Mouse (Mus musculus) megakaryocyte, embryonic 14.5 days (primary cell): ENCODE results near the gene Serhl. TPM values are rescaled to one million over a fixed set of nuclear protein-coding genes. Genes with fewer than 3 reads are reported as not detected.
"Not testable (repeated sequence)": the region's sequence is repeated elsewhere in the genome, so short reads cannot be mapped to it uniquely, and the experiment has no call there.

ENCODE experiments used
- H3K27me3 ChIP-seq: replicated peaks from 2 replicates; pipeline ENCODE3; 2012; ENCODE audit warnings: inconsistent platforms
- H3K36me3 ChIP-seq: replicated peaks from 2 replicates; pipeline ENCODE3; 2012; ENCODE audit warnings: low read length, inconsistent platforms, mixed read lengths
- H3K4me1 ChIP-seq: 2 replicates; pipeline ENCODE4 v1.6.1; 2012; ENCODE audit warnings: inconsistent platforms
- H3K4me3 ChIP-seq: replicated peaks from 2 replicates; pipeline ENCODE3; 2012; ENCODE audit warnings: moderate library complexity, mild to moderate bottlenecking, inconsistent platforms
- H3K9me3 ChIP-seq: 2 replicates; pipeline ENCODE4 v1.6.1; 2012; ENCODE audit warnings: inconsistent platforms
- FLI1 ChIP-seq: IDR thresholded peaks from 2 replicates; pipeline ENCODE4 v1.6.1; 2012; ENCODE audit warnings: low read length, inconsistent platforms, mixed read lengths
- GATA1 ChIP-seq: IDR thresholded peaks from 3 replicates; pipeline ENCODE4 v1.6.1; 2012; ENCODE audit warnings: mixed read lengths, low read length, inconsistent platforms, borderline replicate concordance
- polyA plus RNA-seq: library from polyadenylated mRNA; stranded (reverse); fragments of >175 nt; gene quantifications from 2 replicates; pipeline ENCODE4 v1.2.3, GENCODE M21; 2012; ENCODE audit warnings: low replicate concordance; ENCODE audit not compliant: insufficient read depth

The Serhl gene
- polyA plus RNA-seq, 1 experiment, result 4.7 TPM

DNA sequence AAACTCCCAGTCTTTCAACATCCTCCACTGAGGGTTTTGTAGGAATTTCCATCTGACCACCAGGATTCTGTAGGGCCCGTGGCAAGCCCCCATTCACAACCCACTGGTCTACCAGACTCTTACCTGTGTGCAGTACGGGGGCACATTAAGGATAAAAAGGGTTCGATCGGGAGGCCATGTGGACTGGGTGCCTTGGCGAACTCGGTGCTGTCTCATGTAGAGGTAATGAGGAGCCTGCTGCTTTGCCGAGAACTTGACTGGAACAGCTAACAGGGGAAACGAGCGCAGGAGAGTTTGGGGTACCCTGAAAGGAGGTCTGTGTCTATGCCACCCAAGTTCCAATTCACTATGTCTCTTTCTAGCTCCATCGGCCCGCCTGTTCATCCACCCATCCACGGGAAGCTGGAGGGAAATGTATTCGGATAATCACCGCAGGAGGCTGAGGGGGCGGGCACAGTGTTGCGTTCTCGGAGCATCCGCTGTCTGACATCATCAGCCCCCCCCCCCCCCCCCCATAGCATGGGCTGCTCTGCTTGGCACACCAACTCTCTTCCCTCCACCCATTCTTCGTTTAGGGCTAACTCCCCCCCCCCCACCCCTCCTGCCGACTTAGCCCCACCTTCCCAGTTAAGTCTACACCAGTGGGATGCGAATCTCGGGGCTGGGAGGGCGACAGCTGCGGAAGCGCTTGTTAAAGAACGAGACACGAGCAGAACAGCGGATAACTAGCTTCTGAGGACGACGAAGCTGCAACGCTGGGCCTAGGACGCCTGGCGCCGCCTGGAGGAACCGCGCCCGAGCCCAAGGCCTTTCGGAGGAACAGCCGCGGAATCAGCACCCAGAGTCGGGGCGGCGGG, 32.6 kb downstream of the Serhl start:
- H3K9me3 ChIP-seq, result no peaks in the 10 kb centered on the region
- TF ChIP-seq GATA1, result no peak
- H3K4me3 ChIP-seq, result peak overlapping the region; percentile 94
- peaks cover 69% of the 10 kb centered on the region for H3K36me3 ChIP-seq
- H3K27me3 ChIP-seq, result no peaks in the 10 kb centered on the region
- peaks cover 35% of the 10 kb centered on the region for H3K4me1 ChIP-seq

- no peak for TF ChIP-seq FLI1
- no peak for TF ChIP-seq GATA1
- no peaks in the 10 kb centered on the region for H3K9me3 ChIP-seq
These were observed 33.4 kb downstream of the Serhl start, which contains the start of gene Rrp7a for GRCm38 (mm10) chr15:83122566-83123145. Rrp7a (minus strand) TSS chr15:83122801.

DNA sequence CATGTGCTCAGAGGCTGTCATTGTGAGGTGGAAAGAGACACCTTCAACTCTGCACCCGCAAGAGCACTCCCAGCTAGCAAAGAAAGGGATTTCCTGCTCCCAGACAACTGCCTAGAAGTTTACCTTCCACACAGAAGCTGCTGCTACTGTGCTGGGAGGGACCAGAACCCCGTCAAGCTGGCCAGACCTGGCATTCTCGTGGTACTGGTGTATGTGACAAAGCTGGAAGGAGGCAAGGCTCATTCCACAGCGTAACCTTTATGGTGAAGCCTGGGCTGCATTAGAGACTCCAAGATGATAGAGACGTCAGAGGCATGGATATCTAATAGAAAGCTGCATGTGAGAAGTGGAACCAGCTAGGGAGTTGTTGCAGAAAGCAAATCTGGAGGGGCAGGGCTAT, 35.3 kb downstream of the Serhl start:
- no peak for TF ChIP-seq FLI1
- no peak for TF ChIP-seq GATA1

More at GRCm38 (mm10) chr15:83122566-83123145, 33.4 kb downstream of the Serhl start, which contains the start of gene Rrp7a:
- Histone ChIP-seq H3K4me3 (peak within 1 kb of the TSS; percentile 94), H3K27me3 (no peaks in the 10 kb centered on the region), H3K4me1 (peaks cover 28% of the 10 kb centered on the region), H3K36me3 (peaks cover 69% of the 10 kb centered on the region)

GRCm38 (mm10) chr15:83126582-83126981, 37.3 kb downstream of the Serhl start:
- Histone ChIP-seq H3K9me3 (no peaks in the 10 kb centered on the region), H3K4me1 (peaks cover 33% of the 10 kb centered on the region), H3K4me3 (no peak overlapping the region), H3K36me3 (peaks cover 75% of the 10 kb centered on the region), H3K27me3 (no peaks in the 10 kb centered on the region)
- TF ChIP-seq GATA1 (no peak), FLI1 (no peak)

More for the DNA sequence above, 35.3 kb downstream of the Serhl start:
- Histone ChIP-seq H3K9me3 (no peaks in the 10 kb centered on the region), H3K4me3 (no peak overlapping the region), H3K4me1 (peaks cover 27% of the 10 kb centered on the region), H3K27me3 (no peaks in the 10 kb centered on the region), H3K36me3 (peaks cover 69% of the 10 kb centered on the region)

DNA sequence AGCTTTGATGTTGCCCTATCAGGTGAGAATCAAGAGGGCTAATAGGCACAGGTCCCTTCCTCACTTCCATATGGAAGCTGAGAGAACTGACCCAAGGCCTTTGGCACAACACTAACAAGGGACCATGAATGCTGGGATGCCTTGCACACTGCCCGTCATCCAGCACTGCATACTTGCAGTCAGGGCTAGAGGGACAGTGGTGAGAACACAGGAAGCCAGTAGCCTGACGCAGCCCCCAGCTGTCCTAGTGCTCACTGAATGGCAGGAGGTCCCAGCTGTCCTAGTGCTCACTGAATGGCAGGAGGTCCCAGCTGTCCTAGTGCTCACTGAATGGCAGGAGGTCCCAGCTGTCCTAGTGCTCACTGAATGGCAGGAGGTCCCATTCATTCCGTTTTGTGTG, 37.7 kb downstream of the Serhl start:
- H3K27me3 ChIP-seq, H3K9me3 ChIP-seq, H3K4me3 ChIP-seq: not testable (repeated sequence)
- Histone ChIP-seq H3K36me3 (peaks cover 80% of the 10 kb centered on the region), H3K4me1 (peaks cover 34% of the 10 kb centered on the region)

DNA sequence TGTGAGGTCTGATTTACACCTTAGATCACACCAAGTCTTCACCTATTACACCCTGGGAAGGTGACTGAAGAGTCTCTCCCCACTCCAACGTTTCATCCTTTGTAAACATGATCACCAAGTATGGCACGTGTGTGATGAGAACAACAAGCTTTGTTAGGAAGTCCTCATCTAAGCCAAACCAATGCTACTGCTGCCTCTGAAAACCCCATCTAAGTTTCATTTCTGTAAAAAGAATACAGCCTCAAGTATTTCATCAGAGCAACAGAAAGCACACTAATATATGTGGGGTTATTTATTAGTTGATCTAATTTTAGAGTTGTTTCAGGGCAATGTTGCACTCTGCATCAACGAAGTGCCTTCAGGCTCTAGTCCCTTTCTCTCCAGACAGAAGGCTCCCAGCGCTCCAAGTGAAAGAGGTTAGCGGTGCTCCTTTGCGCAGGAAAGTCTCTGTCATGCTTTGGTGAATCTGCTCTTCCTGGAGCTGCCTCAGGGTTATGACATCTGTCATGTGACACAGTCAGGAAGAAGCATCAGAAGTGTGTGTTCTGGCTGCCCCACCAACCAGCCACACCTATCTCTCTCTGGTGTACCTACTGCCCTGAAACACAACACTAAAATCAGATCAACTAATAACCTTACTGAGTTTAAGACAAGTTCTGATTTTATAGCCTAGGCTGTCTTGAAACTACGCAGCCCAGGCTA, 40.4 kb downstream of the Serhl start:
- TF ChIP-seq GATA1, result no peak
- no peaks in the 10 kb centered on the region for H3K27me3 ChIP-seq
- no peaks in the 10 kb centered on the region for H3K9me3 ChIP-seq
- H3K4me1 ChIP-seq, result peaks cover 59% of the 10 kb centered on the region
- H3K4me3 ChIP-seq, result no peak overlapping the region
- peaks cover 95% of the 10 kb centered on the region for H3K36me3 ChIP-seq

DNA sequence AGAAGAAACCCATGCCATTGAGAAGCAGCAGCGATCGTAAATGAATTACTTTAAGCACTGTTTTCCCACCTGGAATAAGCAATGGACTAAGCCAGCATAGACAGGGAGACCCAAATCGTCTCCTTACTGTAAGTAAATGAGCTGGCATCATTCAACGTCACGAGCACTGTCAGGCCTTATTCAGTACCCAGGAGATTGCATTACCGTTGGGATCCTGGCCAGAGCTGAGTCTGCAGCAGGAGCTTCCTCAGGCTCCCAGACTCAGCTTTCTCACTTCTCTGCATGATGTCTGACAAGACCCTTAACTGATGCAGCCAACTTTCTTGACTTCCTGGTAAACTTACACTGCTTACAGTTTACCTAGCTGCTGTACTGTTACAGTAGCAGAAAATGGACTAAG, 45.4 kb downstream of the Serhl start:
- TF ChIP-seq GATA1 (no peak), FLI1 (no peak)
- H3K27me3 ChIP-seq, result no peaks in the 10 kb centered on the region
- H3K4me1 ChIP-seq, result peaks cover 93% of the 10 kb centered on the region
- H3K36me3 ChIP-seq, result peaks cover 94% of the 10 kb centered on the region
- no peak overlapping the region for H3K4me3 ChIP-seq
- H3K9me3 ChIP-seq, result no peaks in the 10 kb centered on the region

DNA sequence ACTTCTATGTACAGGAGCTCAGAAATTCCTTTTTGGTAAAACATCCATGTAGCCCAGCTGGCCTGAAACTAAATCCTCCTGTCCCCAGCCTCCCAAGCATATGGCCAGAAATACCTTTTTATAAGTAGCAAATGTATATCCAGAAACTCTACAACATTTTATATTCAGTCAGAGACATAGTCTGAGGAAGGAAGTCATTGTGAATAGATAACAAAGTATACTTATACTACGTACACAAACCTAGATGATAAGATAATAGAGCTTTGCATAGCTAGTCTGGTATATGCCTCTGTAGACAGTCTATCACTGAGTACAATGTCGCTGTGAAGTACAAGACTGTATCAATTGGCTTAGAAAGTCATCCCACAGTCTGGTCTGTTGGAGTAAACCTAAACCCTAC, 46.3 kb downstream of the Serhl start:
- H3K4me3 ChIP-seq, result no peak overlapping the region
- no peaks in the 10 kb centered on the region for H3K27me3 ChIP-seq
- peaks cover 84% of the 10 kb centered on the region for H3K36me3 ChIP-seq
- no peaks in the 10 kb centered on the region for H3K9me3 ChIP-seq
- TF ChIP-seq GATA1, result no peak
- TF ChIP-seq FLI1, result no peak
- H3K4me1 ChIP-seq, result peaks cover 90% of the 10 kb centered on the region

DNA sequence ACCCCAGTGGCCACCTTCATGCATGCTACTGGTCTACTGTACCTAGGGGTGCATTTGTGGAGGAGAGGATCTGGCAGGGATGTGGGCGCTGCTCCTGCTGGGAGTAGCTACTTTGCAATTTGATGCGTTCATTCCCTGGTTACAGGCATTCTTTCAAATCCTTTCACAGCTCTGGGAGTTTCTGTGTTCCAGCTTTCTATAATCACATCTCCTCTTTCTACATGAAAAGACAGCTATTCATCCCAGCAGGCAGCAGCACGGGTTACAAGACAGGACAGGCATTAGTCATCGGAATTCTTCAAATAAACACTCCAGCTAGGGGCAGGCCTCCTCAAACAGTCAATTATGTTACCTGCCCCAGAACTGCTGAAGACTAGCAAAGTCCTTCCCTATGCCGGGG, 53.6 kb downstream of the Serhl start:
- H3K27me3 ChIP-seq, result no peaks in the 10 kb centered on the region
- peak overlapping the region; percentile 81 for H3K4me3 ChIP-seq
- H3K4me1 ChIP-seq, result peaks cover 95% of the 10 kb centered on the region
- peaks cover 65% of the 10 kb centered on the region for H3K36me3 ChIP-seq
- H3K9me3 ChIP-seq, result no peaks in the 10 kb centered on the region
- TF ChIP-seq GATA1 (no peak), FLI1 (no peak)

- TF ChIP-seq GATA1 (no peak), FLI1 (no peak)
- H3K36me3 ChIP-seq, result peaks cover 51% of the 10 kb centered on the region
- H3K27me3 ChIP-seq, result no peaks in the 10 kb centered on the region
- no peaks in the 10 kb centered on the region for H3K9me3 ChIP-seq
- H3K4me3 ChIP-seq, result peak overlapping the region; percentile 70
- H3K4me1 ChIP-seq, result peaks cover 83% of the 10 kb centered on the region
These were observed 56.2 kb downstream of the Serhl start for GRCm38 (mm10) chr15:83145541-83145940.
